Mouse (Mus musculus) A20 (cell line): ENCODE data around the gene Mtrex.

Experiments
- DNase-seq: peaks from one replicate; pipeline ENCODE4 v3.0.0-alpha.2; 2011; ENCODE audit warnings: low read depth, low spot score

Mtrex gene

GRCm38 (mm10) chr13:112832589-112832988, 94.6 kb downstream of the Mtrex start:
- no peak for DNase-seq

GRCm38 (mm10) chr13:112829619-112830018, 97.6 kb downstream of the Mtrex start:
- no peak for DNase-seq

- DNase-seq, result no peak
Measured at GRCm38 (mm10) chr13:112825479-112825878, 101.7 kb downstream of the Mtrex start.

GRCm38 (mm10) chr13:112823911-112824648, 103.1 kb downstream of the Mtrex start:
- no peak for DNase-seq

- no peak for DNase-seq
Measured at GRCm38 (mm10) chr13:112823236-112823910, 103.8 kb downstream of the Mtrex start.

- DNase-seq, result no peak
Measured at GRCm38 (mm10) chr13:112822413-112822812, 104.8 kb downstream of the Mtrex start.

- no peak for DNase-seq
Measured at GRCm38 (mm10) chr13:112818125-112818524, 109.1 kb downstream of the Mtrex start.
